Mouse (Mus musculus) thymus, postnatal 4 days (tissue): ENCODE measurements around the gene Naa30.

Experiments used
- DNase-seq: peaks from one replicate; pipeline ENCODE4 v3.0.0; 2021

Naa30 gene

GRCm38 (mm10) chr14:49226986-49227385, 55.0 kb downstream of the Naa30 start:
- DNase-seq, result no peak

DNA sequence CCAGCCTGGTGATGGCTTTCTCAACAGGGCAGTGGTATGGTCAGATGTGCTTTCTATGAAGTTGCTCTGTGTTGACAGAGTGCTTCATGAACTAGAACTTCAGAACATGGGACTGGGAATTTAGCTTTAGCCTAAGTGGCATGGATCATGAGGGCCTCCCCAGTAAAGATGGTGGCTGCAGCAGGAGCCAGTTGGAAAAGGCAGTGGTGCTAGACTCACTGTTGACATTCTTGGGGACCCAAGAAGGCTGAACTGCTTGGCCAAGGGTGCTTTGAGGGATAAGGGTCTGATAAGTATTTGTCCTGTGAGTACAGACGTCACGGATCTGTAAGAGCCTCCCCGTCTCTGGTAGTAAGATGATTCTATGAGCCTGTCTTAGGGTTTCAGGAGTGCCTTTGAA, 59.8 kb downstream of the Naa30 start:
- no peak for DNase-seq

GRCm38 (mm10) chr14:49234788-49235515, 62.9 kb downstream of the Naa30 start:
- peak; percentile 76 for DNase-seq

- peak; percentile 70 for DNase-seq
These were observed 66.2 kb downstream of the Naa30 start for GRCm38 (mm10) chr14:49238206-49238605.
